ENCODE assay signal across 8 mouse cellular contexts in the genomic region with DNA sequence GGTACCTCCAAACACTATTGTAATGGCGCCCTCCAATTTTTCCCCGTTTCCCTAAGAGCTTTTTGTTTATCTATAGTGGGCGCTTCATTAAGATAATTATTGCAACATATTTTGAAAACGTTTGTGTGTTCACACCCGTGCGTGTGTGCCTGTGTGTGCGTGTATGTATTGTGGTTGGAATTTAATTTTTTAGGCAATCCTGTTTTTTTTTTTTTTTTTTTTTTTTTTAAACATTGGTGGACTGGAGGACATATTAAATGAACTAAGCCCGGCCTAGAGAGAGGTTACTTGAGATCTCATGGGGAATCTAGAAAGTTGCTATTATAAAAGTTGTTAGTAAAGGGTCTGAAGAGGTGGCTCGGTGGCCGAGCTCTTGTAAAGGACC. TPM values are rescaled to one million over a fixed set of nuclear protein-coding genes. Genes with fewer than 3 reads are reported as not detected.
DNase-seq lines count a peak whose midpoint lies in the region; ATAC-seq and TF ChIP-seq lines count a peak whose summit lies in the region.

No protein-coding gene starts in this region.

- H3K9ac ChIP-seq in limb, embryonic 14.5 days (ENCODE audit: low read depth, low read length, severe bottlenecking) = peak overlapping the region; percentile 100
- peak overlapping the region; percentile 100 for H3K9ac ChIP-seq in stomach, embryonic 16.5 days (ENCODE audit: low read length)

- ATAC-seq in megakaryocyte, adult 5-6 weeks (ENCODE audit: poor library complexity, severe bottlenecking) = no peak
- no peak for ATAC-seq in limb, embryonic 14.5 days (ENCODE audit: low FRiP score, low read depth)
- no peak for ATAC-seq in stomach, embryonic 16.5 days (ENCODE audit: insufficient read depth, low FRiP score)
- no peak for ATAC-seq in megakaryocyte progenitor cell, adult 5-6 weeks (replicated peaks; ENCODE audit: poor library complexity)

- DNase-seq in cerebellum, adult 2 months = no peak
- DNase-seq in cerebellum, adult 11 months = no peak
- no peak for DNase-seq in limb, embryonic 14.5 days (ENCODE audit: low spot score)
- DNase-seq in layer of hippocampus, postnatal 14 days (ENCODE audit: low spot score in 2 of 2) = no peak

- peak overlapping the region; percentile 81 for H3K4me2 ChIP-seq in limb, embryonic 14.5 days (replicated peaks; ENCODE audit: low read depth, low read length, severe bottlenecking)
- peak overlapping the region; percentile 96 for H3K4me2 ChIP-seq in stomach, embryonic 16.5 days (ENCODE audit: low read depth, low read length)

- no peaks in the 10 kb centered on the region for H3K9me3 ChIP-seq in megakaryocyte, embryonic 14.5 days
- H3K9me3 ChIP-seq in limb, embryonic 14.5 days (ENCODE audit: control insufficient read depth, low read length) = no peaks in the 10 kb centered on the region
- no peaks in the 10 kb centered on the region for H3K9me3 ChIP-seq in stomach, embryonic 16.5 days (replicated peaks; ENCODE audit: control insufficient read depth, low read length)

- H3K4me3 ChIP-seq in cerebellum, adult 2 months (replicated peaks; ENCODE audit: insufficient read depth, low read depth, low read length) = peak overlapping the region; percentile 42
- H3K4me3 ChIP-seq in megakaryocyte, embryonic 14.5 days (replicated peaks) = peak overlapping the region; percentile 95
- H3K4me3 ChIP-seq in limb, embryonic 14.5 days (replicated peaks; ENCODE audit: low read length) = peak overlapping the region; percentile 96
- H3K4me3 ChIP-seq in stomach, embryonic 16.5 days (replicated peaks; ENCODE audit: low read length) = peak overlapping the region; percentile 95

- no peak overlapping the region; the same call in 1 of the 2 replicates for H3K27ac ChIP-seq in cerebellum, adult 2 months (ENCODE audit: insufficient read depth, low read length)
- H3K27ac ChIP-seq in limb, embryonic 14.5 days (replicated peaks; ENCODE audit: low read depth, low read length) = peak overlapping the region; percentile 100
- peak overlapping the region; percentile 100 for H3K27ac ChIP-seq in stomach, embryonic 16.5 days (ENCODE audit: low read length)

- peaks cover 36% of the 10 kb centered on the region for H3K36me3 ChIP-seq in megakaryocyte, embryonic 14.5 days (replicated peaks; ENCODE audit: low read length)
- peaks cover 40% of the 10 kb centered on the region for H3K36me3 ChIP-seq in limb, embryonic 14.5 days (ENCODE audit: control insufficient read depth, insufficient read depth, low read length)
- no peaks in the 10 kb centered on the region for H3K36me3 ChIP-seq in stomach, embryonic 16.5 days (ENCODE audit: control insufficient read depth, insufficient read depth, low read length)

- 7% methylated on average over 10 of the region's 10 CpGs for WGBS in cerebellum, adult 2 months
- WGBS in limb, embryonic 14.5 days = 5% methylated on average over 10 of the region's 10 CpGs
- 3% methylated on average over 10 of the region's 10 CpGs for WGBS in stomach, embryonic 16.5 days

- TF ChIP-seq POLR2A in cerebellum, adult 2 months (IDR thresholded peaks at IDR 0.05; ENCODE audit: borderline replicate concordance, insufficient read depth, low read length) = no peak
- no peak for TF ChIP-seq POLR2A in limb, embryonic 14.5 days (IDR thresholded peaks at IDR 0.05; ENCODE audit: borderline replicate concordance, extremely low read depth, insufficient read depth, insufficient read length)

- no peaks in the 10 kb centered on the region for H3K27me3 ChIP-seq in cerebellum, adult 2 months (ENCODE audit: control insufficient read depth, insufficient read depth, low read length)
- no peaks in the 10 kb centered on the region for H3K27me3 ChIP-seq in megakaryocyte, embryonic 14.5 days (replicated peaks)
- no peaks in the 10 kb centered on the region for H3K27me3 ChIP-seq in limb, embryonic 14.5 days (ENCODE audit: control insufficient read depth, insufficient read depth, low read length)
- no peaks in the 10 kb centered on the region for H3K27me3 ChIP-seq in stomach, embryonic 16.5 days (ENCODE audit: control insufficient read depth, insufficient read depth, low read length)

- TF ChIP-seq CTCF in cerebellum, adult 2 months (IDR thresholded peaks at IDR 0.05; ENCODE audit: borderline replicate concordance, insufficient read depth, low read depth, low read length) = no peak

- H3K4me1 ChIP-seq in cerebellum, adult 2 months (ENCODE audit: control insufficient read depth, insufficient read depth, low read length) = no peaks in the 10 kb centered on the region; the same call in 1 of the 2 replicates
- H3K4me1 ChIP-seq in megakaryocyte, embryonic 14.5 days = peaks cover 57% of the 10 kb centered on the region
- peaks cover 29% of the 10 kb centered on the region; the same call in 1 of the 2 replicates for H3K4me1 ChIP-seq in limb, embryonic 14.5 days (ENCODE audit: control insufficient read depth, insufficient read depth, low read length)
- peaks cover 31% of the 10 kb centered on the region for H3K4me1 ChIP-seq in stomach, embryonic 16.5 days (ENCODE audit: control insufficient read depth, insufficient read depth, low read length)

RNA-seq across cellular contexts. Expression of a gene that starts 1.4 kb away (rescaled TPM):
- polyA plus RNA-seq in cerebellum, adult 2 months (2012; rRNA removed) = 248 and 269 TPM in 2 replicates
- 6.0 and 24.7 TPM in 2 replicates for polyA plus RNA-seq in megakaryocyte, embryonic 14.5 days (2012; ENCODE audit: insufficient read depth, low replicate concordance)
- total RNA-seq in megakaryocyte, adult 5-6 weeks (2015) = 36.7 and 38.0 TPM in 2 replicates
- total RNA-seq in megakaryocyte, adult 5-6 weeks (2017) = 47.0 and 68.7 TPM in 2 replicates
- polyA plus RNA-seq in limb, embryonic 14.5 days (2012; rRNA removed) = 783 and 859 TPM in 2 replicates
- 684 and 772 TPM in 2 replicates for polyA plus RNA-seq in limb, embryonic 14.5 days (2014; fragmentation: Nextera tagmentation; extraction: Ambion mirVana)
- polyA plus RNA-seq in stomach, embryonic 16.5 days (2015; fragmentation: Nextera tagmentation; extraction: Ambion mirVana) = 548 TPM in 2 replicates
- 100 to 1,000 TPM; 288 to 318 TPM for total RNA-seq in layer of hippocampus, postnatal 14 days (2021)
- total RNA-seq in megakaryocyte progenitor cell, adult 5-6 weeks (2015) = 137 and 168 TPM in 2 replicates
- 163 and 210 TPM in 2 replicates for total RNA-seq in megakaryocyte progenitor cell, adult 5-6 weeks (2017)

Comparison
In these comparisons a context has a peak if more than half of its experiments do, and no peak if none do; other contexts are left out.
1. H3K4me3 ChIP-seq: peak in every context shown above with its lines; median percentile 96 in limb, embryonic 14.5 days; 95 in megakaryocyte, embryonic 14.5 days; 95 in stomach, embryonic 16.5 days; 42 in cerebellum, adult 2 months.